17 mouse cellular contexts compared by ENCODE assay signal in genomic region chr5:149499936-149500335, GRCm38 (mm10). TPM values are rescaled to one million over a fixed set of nuclear protein-coding genes. Genes with fewer than 3 reads are reported as not detected.
"Had no signal": no experiment of that assay in that cellular context is flagged by ENCODE, and none has a peak within 500 bp of the region (broad histone marks: within the 10 kb centered on the region; RNA-seq: fewer than 3 reads in every experiment).

No protein-coding gene starts in this region.

- H3K27me3 ChIP-seq: liver, embryonic 15.5 days; lung, embryonic 15.5 days; midbrain, embryonic 13.5 days; midbrain, embryonic 15.5 days; neural tube, embryonic 12.5 days; stomach, embryonic 15.5 days had no signal

- DNase-seq: liver, postnatal 0 days; lung, postnatal 14 days; lung, postnatal 36 days; right cerebral cortex, postnatal 14 days; thymus, adult 2 months; thymus, postnatal 25 days; thymus, postnatal 4 days had no signal

- H3K9ac ChIP-seq: liver, embryonic 15.5 days; liver, postnatal 0 days; lung, embryonic 15.5 days; midbrain, embryonic 13.5 days; midbrain, embryonic 15.5 days; neural tube, embryonic 12.5 days; stomach, embryonic 15.5 days had no signal

- H3K9me3 ChIP-seq: liver, embryonic 15.5 days; lung, embryonic 15.5 days; midbrain, embryonic 13.5 days; midbrain, embryonic 15.5 days; neural tube, embryonic 12.5 days; stomach, embryonic 15.5 days had no signal

- H3K4me1 ChIP-seq: liver, embryonic 15.5 days; megakaryocyte, embryonic 14.5 days; stomach, embryonic 15.5 days had no signal

- ATAC-seq: liver, postnatal 0 days; midbrain, embryonic 13.5 days; midbrain, embryonic 15.5 days had no signal

- H3K4me3 ChIP-seq: liver, embryonic 15.5 days; lung, embryonic 15.5 days; megakaryocyte, embryonic 14.5 days; midbrain, embryonic 13.5 days; midbrain, embryonic 15.5 days; neural tube, embryonic 12.5 days; stomach, embryonic 15.5 days had no signal

- H3K36me3 ChIP-seq: liver, embryonic 15.5 days; lung, embryonic 15.5 days; midbrain, embryonic 13.5 days; midbrain, embryonic 15.5 days; neural tube, embryonic 12.5 days; stomach, embryonic 15.5 days had no signal

- H3K27ac ChIP-seq: liver, embryonic 15.5 days; lung, embryonic 15.5 days; macrophage; midbrain, embryonic 13.5 days; midbrain, embryonic 15.5 days; neural tube, embryonic 12.5 days; stomach, embryonic 15.5 days; stomach, postnatal 0 days had no signal

- H3K4me2 ChIP-seq: liver, embryonic 15.5 days; lung, embryonic 15.5 days; midbrain, embryonic 11.5 days; midbrain, embryonic 13.5 days; midbrain, embryonic 15.5 days; neural tube, embryonic 12.5 days; stomach, embryonic 15.5 days had no signal

RNA-seq across cellular contexts. Expression of gene Wdr95, which starts 28.5 kb away (rescaled TPM):
- polyA plus RNA-seq: liver, embryonic 15.5 days; liver, postnatal 0 days; macrophage; stomach, postnatal 0 days had no signal
